9 mouse cellular contexts compared by ENCODE assay signal in genomic region chr19:12549166-12549565, GRCm38 (mm10). TPM values are rescaled to one million over a fixed set of nuclear protein-coding genes. Genes with fewer than 3 reads are reported as not detected.
DNase-seq lines count a peak whose midpoint lies in the region; ATAC-seq and TF ChIP-seq lines count a peak whose summit lies in the region.
"Had no signal": no experiment of that assay in that cellular context is flagged by ENCODE, and none has a peak within 500 bp of the region (broad histone marks: within the 10 kb centered on the region; RNA-seq: fewer than 3 reads in every experiment).

No protein-coding gene starts in this region.

- H3K4me2 ChIP-seq in liver, embryonic 11.5 days, result no peak overlapping the region
- H3K4me2 ChIP-seq: embryonic facial prominence, embryonic 12.5 days had no signal

- no peak overlapping the region for H3K9ac ChIP-seq in liver, embryonic 11.5 days (ENCODE audit: low read depth, low read length)
- H3K9ac ChIP-seq: embryonic facial prominence, embryonic 12.5 days had no signal

- H3K4me1 ChIP-seq in liver, embryonic 11.5 days (replicated peaks; ENCODE audit: control insufficient read depth, insufficient read depth, low read length), result no peaks in the 10 kb centered on the region
- H3K4me1 ChIP-seq in lung, adult 2 months (ENCODE audit: control insufficient read depth, insufficient read depth, low read length), result no peaks in the 10 kb centered on the region
- H3K4me1 ChIP-seq: embryonic facial prominence, embryonic 12.5 days had no signal

- DNase-seq in liver (peak; percentile 48), Patski (ENCODE audit: low read depth, low spot score) (no peak)
- no peak for DNase-seq in liver, embryonic 11.5 days (ENCODE audit: low spot score)
- peak; percentile 17 for DNase-seq in c-Kit-positive CD71-positive TER-119-positive erythroid progenitor cells, embryonic 14.5 days (ENCODE audit: low spot score)
- peak; percentile 20 for DNase-seq in lung, adult 2 months
- DNase-seq in cerebellum, adult 9-10 months, result no peak
- no peak for DNase-seq in frontal cortex, postnatal 14 days (ENCODE audit: low spot score in 2 of 2)

- H3K4me3 ChIP-seq in liver, embryonic 11.5 days (ENCODE audit: low read depth, low read length), result no peak overlapping the region
- H3K4me3 ChIP-seq in lung, adult 2 months (replicated peaks; ENCODE audit: extremely low read depth, low read depth, low read length), result no peak overlapping the region
- H3K4me3 ChIP-seq: embryonic facial prominence, embryonic 12.5 days had no signal

- H3K9me3 ChIP-seq in liver, embryonic 11.5 days (ENCODE audit: control insufficient read depth, low read length), result no peaks in the 10 kb centered on the region
- H3K9me3 ChIP-seq: embryonic facial prominence, embryonic 12.5 days had no signal

- 66% methylated on average over 5 of the region's 5 CpGs for WGBS in liver, embryonic 11.5 days
- 71% methylated on average over 5 of the region's 5 CpGs for WGBS in lung, adult 2 months

- POLR2A ChIA-PET in Patski (lab: Charles Lee), result no interaction called here

- in situ Hi-C loops in Patski (cut with MboI; ENCODE audit: low pct_unique_long_range_greater_than_20kb), result loop anchor here (25.0 kb wide), 1 partner anchor 1263 kb away; the partner anchor contains the start of gene Olfr1499

- no peak for TF ChIP-seq POLR2A in lung, adult 2 months (IDR thresholded peaks at IDR 0.05; ENCODE audit: borderline replicate concordance, extremely low read depth, low read depth, low read length)

- ATAC-seq in liver, embryonic 11.5 days (replicated peaks; ENCODE audit: low FRiP score), result no peak
- ATAC-seq in Patski, result no peak
- ATAC-seq in erythroid progenitor cell, adult 5-6 weeks (replicated peaks; ENCODE audit: low FRiP score, poor library complexity, severe bottlenecking), result no peak

- CTCF ChIA-PET in Patski (lab: Charles Lee), result interaction anchor here (1.0 kb wide), 1 partner anchor 13 kb away, joined by 3 read pairs; no protein-coding TSS in a partner anchor

- H3K36me3 ChIP-seq in liver, embryonic 11.5 days (ENCODE audit: control insufficient read depth, insufficient read depth, low read length), result no peaks in the 10 kb centered on the region
- H3K36me3 ChIP-seq: embryonic facial prominence, embryonic 12.5 days had no signal

- TF ChIP-seq CTCF in Patski (IDR thresholded peaks at IDR 0.05), result peak; percentile 28
- peak; percentile 46; the same call in 1 of the 2 replicates for TF ChIP-seq CTCF in lung, adult 2 months (IDR thresholded peaks at IDR 0.05; ENCODE audit: insufficient read depth, low read length)

- H3K27me3 ChIP-seq in liver, embryonic 11.5 days (replicated peaks; ENCODE audit: control insufficient read depth, insufficient read depth, low read length), result no peaks in the 10 kb centered on the region
- no peaks in the 10 kb centered on the region for H3K27me3 ChIP-seq in Patski
- H3K27me3 ChIP-seq: embryonic facial prominence, embryonic 12.5 days had no signal

- H3K27ac ChIP-seq in liver, embryonic 11.5 days (ENCODE audit: low read depth, low read length), result no peak overlapping the region
- H3K27ac ChIP-seq: embryonic facial prominence, embryonic 12.5 days had no signal

RNA-seq across cellular contexts. Expression of gene Fam111a, which starts 3.6 kb away (rescaled TPM):
- 44.8 and 47.7 TPM in 2 replicates for polyA plus RNA-seq in liver, embryonic 11.5 days (2014; fragmentation: Nextera tagmentation; extraction: Ambion mirVana)
- polyA plus RNA-seq in Patski (2021), result 0.01 TPM
- polyA plus RNA-seq in lung, adult 2 months (2012; rRNA removed), result 1.4 and 2.8 TPM in 2 replicates
- total RNA-seq in erythroid progenitor cell, adult 5-6 weeks (2015; ENCODE audit: low replicate concordance), result 154 and 179 TPM in 2 replicates
- 182 and 186 TPM in 2 replicates for total RNA-seq in erythroid progenitor cell, adult 5-6 weeks (2017; ENCODE audit: low replicate concordance)

RNA-seq across cellular contexts. Expression of gene Dtx4, which starts 47.9 kb away (rescaled TPM):
- polyA plus RNA-seq in liver, embryonic 11.5 days (2014; fragmentation: Nextera tagmentation; extraction: Ambion mirVana), result 3.8 and 4.9 TPM in 2 replicates
- 36.4 TPM for polyA plus RNA-seq in Patski (2021)
- 10.3 and 13.8 TPM in 2 replicates for polyA plus RNA-seq in lung, adult 2 months (2012; rRNA removed)
- 5.8 and 7.1 TPM in 2 replicates for total RNA-seq in erythroid progenitor cell, adult 5-6 weeks (2015; ENCODE audit: low replicate concordance)
- total RNA-seq in erythroid progenitor cell, adult 5-6 weeks (2017; ENCODE audit: low replicate concordance), result 1.2 and 2.6 TPM in 2 replicates

RNA-seq across cellular contexts. Expression of gene Gm4952, which starts 50.6 kb away (rescaled TPM):
- polyA plus RNA-seq in liver, embryonic 11.5 days (2014; fragmentation: Nextera tagmentation; extraction: Ambion mirVana), result 0.23 and 0.78 TPM in 2 replicates
- polyA plus RNA-seq in Patski (2021), result 0.04 TPM
- not detected in 2 replicates for polyA plus RNA-seq in lung, adult 2 months (2012; rRNA removed)
- total RNA-seq in erythroid progenitor cell, adult 5-6 weeks (2015; ENCODE audit: low replicate concordance), result not detected in 2 replicates
- not detected in 2 replicates for total RNA-seq in erythroid progenitor cell, adult 5-6 weeks (2017; ENCODE audit: low replicate concordance)

Comparison
In these comparisons a context has a peak if more than half of its experiments do, and no peak if none do; other contexts are left out.
1. DNase-seq: peak in liver (single experiment), c-Kit-positive CD71-positive TER-119-positive erythroid progenitor cells, embryonic 14.5 days (single experiment) and lung, adult 2 months (single experiment); none in liver, embryonic 11.5 days (single experiment), Patski (single experiment), cerebellum, adult 9-10 months (single experiment) and frontal cortex, postnatal 14 days (0 of 2).
2. RNA of gene Fam111a, which starts 3.6 kb away (polyA plus RNA-seq): 44.8 to 47.7 TPM in liver, embryonic 11.5 days; 1.4 to 2.8 TPM in lung, adult 2 months and 0.01 TPM in Patski (single experiment); every median in the first group is over 10 times any median in the second.